Mouse (Mus musculus): ENCODE data around the gene Kcnma1.

DNA sequence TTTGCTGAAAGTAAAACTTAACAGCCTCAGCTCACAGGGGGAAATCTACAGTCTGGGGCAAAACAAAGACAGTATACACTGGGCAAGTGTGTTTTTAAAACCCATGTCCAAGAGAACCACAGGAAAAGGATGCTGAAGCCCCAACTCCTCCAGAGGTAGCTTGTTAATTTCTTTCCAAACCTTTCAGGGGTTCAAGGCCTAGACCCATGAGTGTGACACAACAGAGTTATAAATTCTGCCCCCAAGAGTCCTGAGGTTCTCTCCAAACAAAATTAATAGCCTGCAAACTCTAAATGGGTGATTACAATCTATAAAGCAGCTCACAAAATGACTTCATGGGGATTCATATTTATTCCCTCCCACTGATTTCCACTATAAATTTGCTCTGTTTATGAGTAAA is 310.0 kb downstream of the Kcnma1 start:
- no peak for TF ChIP-seq ZC3H11A (IDR thresholded peaks at IDR 0.05; ENCODE audit: borderline replicate concordance, low read depth, low read length)
- TF ChIP-seq HCFC1 (IDR thresholded peaks at IDR 0.05; ENCODE audit: borderline replicate concordance, insufficient read depth, low read length), result no peak

All from ES-E14 (cell line).